Mouse (Mus musculus): ENCODE data around the gene Auts2.

The Auts2 gene

GRCm38 (mm10) chr5:131824197-131824991 is 718.8 kb downstream of the Auts2 start:
- DNase-seq = no peak

GRCm38 (mm10) chr5:131821461-131821860 is 721.7 kb downstream of the Auts2 start:
- DNase-seq = no peak

- DNase-seq = no peak
Observed at GRCm38 (mm10) chr5:131819251-131819691, 723.9 kb downstream of the Auts2 start.

- no peak for DNase-seq
Observed at GRCm38 (mm10) chr5:131815498-131815897, 727.6 kb downstream of the Auts2 start.

- no peak for DNase-seq
Observed at GRCm38 (mm10) chr5:131814503-131815003, 728.6 kb downstream of the Auts2 start.

- no peak for DNase-seq
Observed at GRCm38 (mm10) chr5:131813952-131814502, 729.1 kb downstream of the Auts2 start.

GRCm38 (mm10) chr5:131813331-131813781 is 729.8 kb downstream of the Auts2 start:
- no peak for DNase-seq

- DNase-seq = no peak
Observed at GRCm38 (mm10) chr5:131812483-131813063, 730.6 kb downstream of the Auts2 start.

GRCm38 (mm10) chr5:131806350-131806749 is 736.8 kb downstream of the Auts2 start:
- DNase-seq = no peak

GRCm38 (mm10) chr5:131805277-131805676 is 737.9 kb downstream of the Auts2 start:
- no peak for DNase-seq

GRCm38 (mm10) chr5:131803609-131804008 is 739.5 kb downstream of the Auts2 start:
- DNase-seq = no peak

- no peak for DNase-seq
Observed at GRCm38 (mm10) chr5:131802340-131803036, 740.7 kb downstream of the Auts2 start.

GRCm38 (mm10) chr5:131801924-131802323 is 741.2 kb downstream of the Auts2 start:
- DNase-seq = no peak

GRCm38 (mm10) chr5:131798373-131798772 is 744.8 kb downstream of the Auts2 start:
- DNase-seq = no peak

GRCm38 (mm10) chr5:131797044-131797443 is 746.1 kb downstream of the Auts2 start:
- no peak for DNase-seq

GRCm38 (mm10) chr5:131794411-131795133 is 748.6 kb downstream of the Auts2 start:
- peak; percentile 67 for DNase-seq

GRCm38 (mm10) chr5:131789601-131790000 is 753.5 kb downstream of the Auts2 start:
- no peak for DNase-seq

GRCm38 (mm10) chr5:131788008-131788407 is 755.1 kb downstream of the Auts2 start:
- DNase-seq = peak; percentile 38

- DNase-seq = no peak
Observed at GRCm38 (mm10) chr5:131783241-131783640, 759.9 kb downstream of the Auts2 start.

GRCm38 (mm10) chr5:131781063-131781462 is 762.1 kb downstream of the Auts2 start:
- DNase-seq = no peak

- no peak for DNase-seq
Observed at GRCm38 (mm10) chr5:131779171-131779570, 764.0 kb downstream of the Auts2 start.

GRCm38 (mm10) chr5:131775672-131776071 is 767.5 kb downstream of the Auts2 start:
- no peak for DNase-seq
